Mouse (Mus musculus) kidney, adult 2 months (tissue): ENCODE results near the gene Slc26a9.

Experiments used
- CTCF ChIP-seq: fragments of 200-500 bp; conservative IDR thresholded peaks from 2 replicates; pipeline ENCODE4 v1.5.1; 2011; ENCODE audit warnings: low read depth, mild to moderate bottlenecking, control low read depth, low read length, moderate library complexity, mixed read lengths; ENCODE audit not compliant: insufficient read depth, insufficient read length
- POLR2A ChIP-seq: fragments of 200-500 bp; IDR thresholded peaks from one replicate; pipeline ENCODE4 v1.6.1; 2011; ENCODE audit warnings: low read depth, low read length, control low read depth

DNA sequence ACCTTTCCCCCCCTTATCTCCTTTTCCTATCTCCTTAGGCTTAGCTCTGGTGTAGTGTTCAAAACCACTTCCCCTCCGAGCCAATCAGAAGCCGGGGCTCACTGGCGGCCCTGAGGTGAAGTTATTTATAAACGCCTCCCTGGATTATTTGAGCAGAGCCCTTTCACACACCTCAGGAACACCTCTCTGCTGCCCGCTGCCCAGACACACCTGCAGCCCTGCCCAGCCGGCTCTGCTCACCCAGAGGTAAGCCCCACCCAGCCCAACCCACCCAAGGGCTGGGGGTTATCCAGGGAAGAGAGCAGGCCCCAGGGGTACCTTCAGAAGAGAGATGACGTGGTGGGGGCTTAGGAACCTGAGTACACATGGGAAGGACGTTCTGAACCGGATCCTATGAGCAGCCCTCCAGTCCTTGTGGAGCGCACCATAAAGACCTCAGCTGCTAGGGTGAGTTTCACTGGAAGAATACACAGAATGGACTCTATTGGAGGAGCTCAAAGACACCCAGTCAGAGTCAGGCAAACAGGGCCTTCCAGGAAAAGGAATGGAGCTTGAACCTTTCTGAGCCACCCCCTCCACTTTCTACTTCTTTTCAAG lies at the start of gene Slc26a9:
- TF ChIP-seq CTCF = no peak
- no peak for TF ChIP-seq POLR2A
